Mouse (Mus musculus) MEL (cell line): ENCODE results near the gene Gm9112. TPM values are rescaled to one million over a fixed set of nuclear protein-coding genes. Genes with fewer than 3 reads are reported as not detected.
"Not testable (repeated sequence)": the region's sequence is repeated elsewhere in the genome, so short reads cannot be mapped to it uniquely, and the experiment has no call there.

Experiments used
- DNase-seq: peaks from one replicate; pipeline ENCODE4 v3.0.0; 2011; ENCODE audit warnings: low read depth, low spot score
- H3K27ac ChIP-seq: 2 replicates; pipeline ENCODE4 v1.5.1; 2012; ENCODE audit warnings: low read depth, mild to moderate bottlenecking, control low read depth, low read length, moderate library complexity; ENCODE audit not compliant: control insufficient read depth
- H3K27me3 ChIP-seq, 2 experiments: fragments of 150-350 bp in 1 of 2; sonication (generic) in 1 of 2; 2 replicates each; pipeline ENCODE4 v1.6.1; 2012; ENCODE audit warnings: low read length in 2 of 2, mild to moderate bottlenecking in 2 of 2, improper control_type of control experiment in 1 of 2, moderate library complexity in 1 of 2; ENCODE audit not compliant: insufficient read depth in 2 of 2, control insufficient read depth in 1 of 2
- H3K36me3 ChIP-seq, 2 experiments: 2 replicates each; pipeline ENCODE4 v1.6.1; 2012 to 2014; ENCODE audit warnings: low read length in 2 of 2, improper control_type of control experiment in 1 of 2, inconsistent platforms in 1 of 2, mild to moderate bottlenecking in 1 of 2; ENCODE audit not compliant: insufficient read depth in 2 of 2, control insufficient read depth in 1 of 2
- H3K4me1 ChIP-seq, 2 experiments: fragments of 150-350 bp in 1 of 2; sonication (generic) in 1 of 2; 2 replicates each; pipeline ENCODE4 v1.6.1; 2012; ENCODE audit warnings: low read length in 2 of 2, improper control_type of control experiment in 1 of 2, mild to moderate bottlenecking in 1 of 2; ENCODE audit not compliant: insufficient read depth in 2 of 2, control insufficient read depth in 1 of 2
- H3K4me3 ChIP-seq, 2 experiments: fragments of 150-350 bp in 1 of 2; sonication (generic) in 1 of 2; 2 replicates each; pipeline ENCODE4 v1.5.1; 2012; ENCODE audit warnings: low read depth in 2 of 2, low read length in 2 of 2, mild to moderate bottlenecking in 2 of 2, moderate library complexity in 2 of 2, control low read depth in 1 of 2, improper control_type of control experiment in 1 of 2; ENCODE audit not compliant: control insufficient read depth in 1 of 2, insufficient read depth in 1 of 2
- H3K79me2 ChIP-seq: 2 replicates; pipeline ENCODE4 v1.6.1; 2012; ENCODE audit warnings: mild to moderate bottlenecking, low read length, moderate library complexity; ENCODE audit not compliant: control insufficient read depth, poor library complexity, insufficient read depth
- H3K9ac ChIP-seq: 2 replicates; pipeline ENCODE4 v1.6.1; 2012; ENCODE audit warnings: low read depth, mild to moderate bottlenecking, control low read depth, low read length, moderate library complexity; ENCODE audit not compliant: control insufficient read depth, poor library complexity, severe bottlenecking
- H3K9me3 ChIP-seq: fragments of 150-350 bp; sonication (generic); replicated peaks from 2 replicates; pipeline ENCODE4 v1.6.1; 2012; ENCODE audit warnings: mild to moderate bottlenecking, low read length, improper control_type of control experiment, moderate library complexity; ENCODE audit not compliant: insufficient read depth
- CTCF ChIP-seq, 3 experiments: IDR thresholded peaks in 2 of 3; conservative IDR thresholded peaks in 1 of 3; 2 replicates each; pipeline ENCODE4 v1.5.1; 2011 to 2012; ENCODE audit warnings: low read length in 3 of 3, low read depth in 2 of 3, mild to moderate bottlenecking in 2 of 3, improper control_type of control experiment in 1 of 3, inconsistent platforms in 1 of 3, mixed read lengths in 1 of 3, moderate library complexity in 1 of 3; ENCODE audit not compliant: control insufficient read depth in 1 of 3, insufficient read depth in 1 of 3, poor library complexity in 1 of 3, severe bottlenecking in 1 of 3
- SMC3 ChIP-seq: IDR thresholded peaks from 2 replicates; pipeline ENCODE4 v1.6.1; 2011; ENCODE audit warnings: low read depth, low read length, improper control_type of control experiment
- polyA plus RNA-seq, 2 experiments: library from polyadenylated mRNA; stranded (reverse) in 1 of 2; unstranded in 1 of 2; fragments of >175 nt in 1 of 2; fragments of >200 nt in 1 of 2; gene quantifications; 2 replicates each; pipeline versions ENCODE4 v1.2.1 to v1.2.4; 2012; ENCODE audit warnings: low replicate concordance in 2 of 2, low read depth in 1 of 2; ENCODE audit not compliant: insufficient read length in 2 of 2, insufficient read depth in 1 of 2, missing spikeins in 1 of 2
- total RNA-seq: library from RNA; depleted of rRNA; stranded (reverse); fragments of 300-350 nt; gene quantifications from 2 replicates; pipeline ENCODE4 v1.2.3, GENCODE M21; 2012; rRNA removed

The Gm9112 gene
- total RNA-seq (not detected in 2 replicates), polyA plus RNA-seq (not detected)

- H3K9me3 ChIP-seq, H3K4me3 ChIP-seq, H3K4me1 ChIP-seq, H3K27ac ChIP-seq, H3K27me3 ChIP-seq, H3K79me2 ChIP-seq, H3K9ac ChIP-seq, DNase-seq, H3K36me3 ChIP-seq: not testable (repeated sequence)
Observed at GRCm38 (mm10) chrX:102707535-102707934, at the start of gene Gm9112, which contains the start of gene Dmrtc1b. Gene Gm9112 (minus strand): TSS chrX:102707635. Gene Dmrtc1b (plus strand): TSS chrX:102707865.

DNA sequence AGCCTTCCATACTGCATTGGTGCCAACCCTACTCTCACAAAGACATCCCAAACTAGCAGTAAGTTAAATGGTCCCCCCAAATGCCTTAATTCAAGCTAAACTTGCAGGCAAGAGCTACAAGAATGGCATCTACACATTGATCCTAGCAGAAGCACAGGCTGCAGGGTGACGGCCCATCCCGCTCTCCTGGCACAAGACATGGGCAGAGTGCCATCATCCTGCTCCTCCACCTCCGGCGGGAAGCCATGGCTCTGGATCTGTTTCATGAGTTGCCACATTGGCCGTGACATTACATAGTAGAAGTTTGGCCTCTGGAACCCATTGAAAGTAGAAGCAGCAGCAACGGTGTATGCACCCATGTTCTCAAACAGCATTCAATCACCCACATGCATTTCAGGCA is 16.8 kb upstream of the Gm9112 start:
- H3K79me2 ChIP-seq, H3K27ac ChIP-seq, H3K9me3 ChIP-seq, DNase-seq, H3K36me3 ChIP-seq, H3K27me3 ChIP-seq, H3K9ac ChIP-seq, H3K4me3 ChIP-seq, H3K4me1 ChIP-seq: not testable (repeated sequence)

- H3K9me3 ChIP-seq, H3K27ac ChIP-seq: not testable (repeated sequence)
Observed at GRCm38 (mm10) chrX:102700636-102701035, 6.8 kb downstream of the Gm9112 start.

DNA sequence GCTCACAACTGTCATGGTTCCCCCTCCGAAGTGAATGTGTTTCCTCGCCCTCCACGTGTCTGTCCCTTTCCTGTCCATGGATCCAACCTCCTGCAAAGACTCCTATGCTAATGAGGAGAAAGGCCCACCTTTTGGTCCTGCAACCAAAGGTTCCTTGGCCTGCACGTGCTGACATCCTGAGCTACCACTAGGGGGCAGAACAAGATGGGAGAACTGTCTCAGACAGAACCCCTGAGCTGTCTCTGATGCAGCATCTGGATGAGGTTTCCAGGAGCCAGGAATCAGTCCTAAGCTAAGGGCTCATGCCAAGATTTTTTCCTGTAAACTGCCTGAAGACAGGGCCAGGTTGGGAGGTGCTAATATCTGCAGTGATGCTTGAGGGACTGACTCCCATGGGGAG is 18.2 kb downstream of the Gm9112 start:
- H3K27me3 ChIP-seq, H3K36me3 ChIP-seq, H3K9me3 ChIP-seq, H3K9ac ChIP-seq, H3K4me3 ChIP-seq, H3K27ac ChIP-seq, H3K4me1 ChIP-seq, H3K79me2 ChIP-seq: not testable (repeated sequence)
- DNase-seq: peak; percentile 10
- TF ChIP-seq SMC3 (0 out of 2 replicates have a peak, but pooled peaks have one; percentile 17), CTCF (IDR thresholded peaks at IDR 0.05 in 2 of 3, conservative IDR thresholded peaks at IDR 0.05 in 1 of 3; ENCODE audit: control insufficient read depth in 1 of 3, insufficient read depth in 1 of 3, low read depth in 2 of 3, low read length in 3 of 3, poor library complexity in 1 of 3, severe bottlenecking in 1 of 3) (peak in 2 of 3 experiments; percentile 33 to 41; a peak in 5 of 6 replicates)

More at GRCm38 (mm10) chrX:102700636-102701035, 6.8 kb downstream of the Gm9112 start:
- not testable (repeated sequence) for H3K27me3 ChIP-seq, H3K4me1 ChIP-seq, H3K9ac ChIP-seq, H3K36me3 ChIP-seq, H3K4me3 ChIP-seq, H3K79me2 ChIP-seq
- DNase-seq: peak; percentile 17

- not testable (repeated sequence) for H3K4me3 ChIP-seq, DNase-seq, H3K4me1 ChIP-seq, H3K36me3 ChIP-seq, H3K27ac ChIP-seq, H3K79me2 ChIP-seq, H3K9me3 ChIP-seq, H3K9ac ChIP-seq, H3K27me3 ChIP-seq
Observed at GRCm38 (mm10) chrX:102686872-102687271, 20.6 kb downstream of the Gm9112 start, which contains the start of gene Gm3880. Gene Gm3880 (minus strand): TSS chrX:102686972.

DNA sequence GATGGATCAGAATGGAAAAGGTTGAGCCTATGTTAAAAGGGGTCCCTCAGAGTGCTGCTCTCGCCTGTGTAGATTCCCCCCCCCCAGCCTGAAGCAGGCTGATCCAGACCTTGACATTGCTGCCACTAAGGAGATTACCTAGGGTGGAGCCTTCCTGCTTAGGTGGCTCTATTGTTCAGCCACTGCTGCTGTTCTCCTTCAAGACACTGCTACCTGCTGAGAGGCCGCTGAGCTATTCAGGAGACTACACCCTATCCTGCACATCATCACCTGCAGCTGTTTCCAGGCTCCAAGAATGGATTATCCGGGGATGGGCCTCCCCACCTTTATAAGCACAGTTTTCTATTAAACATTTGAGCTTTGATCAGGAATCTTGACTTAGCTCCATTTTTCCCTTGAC is 22.7 kb downstream of the Gm9112 start:
- H3K4me3 ChIP-seq, H3K27me3 ChIP-seq, H3K9me3 ChIP-seq, H3K36me3 ChIP-seq, H3K9ac ChIP-seq, H3K79me2 ChIP-seq, H3K4me1 ChIP-seq, H3K27ac ChIP-seq, DNase-seq: not testable (repeated sequence)
